Mouse (Mus musculus): ENCODE data around the gene Mvb12b.

DNA sequence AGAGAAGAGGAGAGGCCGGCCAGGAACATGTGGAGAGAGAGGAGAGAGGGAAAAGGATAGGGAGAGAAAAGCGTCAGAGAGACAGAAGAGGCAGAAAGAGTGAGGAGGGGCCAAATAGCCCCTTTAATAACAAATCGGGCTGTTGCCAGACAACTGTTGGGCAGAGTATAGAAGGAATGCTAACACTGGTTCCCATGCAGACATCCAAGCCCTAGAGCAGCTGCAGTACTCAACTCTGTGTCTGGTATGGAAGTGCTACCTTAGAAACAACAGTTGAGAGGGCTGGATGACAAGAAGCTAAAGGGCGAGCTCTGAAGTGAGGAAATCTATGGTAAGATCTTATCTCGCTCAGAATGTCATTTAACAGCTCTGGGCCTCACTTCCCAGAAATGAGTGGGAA, 35.7 kb upstream of the Mvb12b start:
- TF ChIP-seq CTCF (IDR thresholded peaks at IDR 0.05; ENCODE audit: control insufficient read depth, insufficient read depth, insufficient read length): no peak
- no peak for TF ChIP-seq USF1 (IDR thresholded peaks at IDR 0.05; ENCODE audit: low read depth)
- no peak for TF ChIP-seq MAX (IDR thresholded peaks at IDR 0.05)
